ENCODE assay signal across 8 mouse cellular contexts in the genomic region with DNA sequence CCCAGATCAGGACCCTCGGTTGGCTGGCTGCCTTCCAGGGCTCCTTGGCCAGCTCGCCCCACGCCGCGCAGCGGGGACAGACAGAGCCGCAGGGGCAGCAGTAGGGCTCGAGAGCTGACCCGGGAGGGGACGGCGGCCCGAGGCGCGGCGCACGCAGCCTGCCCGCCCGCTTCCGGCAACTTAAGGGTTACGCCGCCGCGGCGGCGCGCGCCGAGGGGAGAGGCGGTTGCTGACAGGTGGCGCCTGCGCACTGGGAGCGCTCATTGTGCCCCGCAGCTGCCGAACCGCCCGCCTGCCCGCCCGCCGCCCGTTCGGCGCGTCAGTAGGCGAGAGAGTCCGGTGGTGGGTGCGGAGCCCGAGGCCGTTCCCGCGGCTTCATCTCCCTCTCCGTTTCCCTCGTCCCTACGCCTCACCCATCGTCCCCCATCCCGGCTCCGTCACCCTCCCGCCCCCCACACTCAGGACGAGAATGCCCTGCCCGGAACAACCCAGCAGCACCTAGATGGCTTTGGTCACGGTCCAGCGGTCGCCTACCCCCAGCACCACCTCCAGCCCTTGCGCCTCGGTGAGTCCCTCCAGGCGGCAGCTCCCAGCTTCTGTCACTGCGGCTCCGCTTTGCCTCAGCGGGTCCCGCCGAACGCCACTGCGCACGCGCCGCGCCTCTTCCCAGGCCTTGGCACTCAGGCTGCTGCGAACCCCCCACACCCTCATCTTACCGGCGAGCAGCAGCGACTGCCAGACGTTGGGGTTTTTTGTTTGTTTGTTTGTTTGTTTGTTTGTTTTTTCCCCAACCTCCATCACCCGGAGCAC. TPM values are rescaled to one million over a fixed set of nuclear protein-coding genes. Genes with fewer than 3 reads are reported as not detected.
A peak's percentile ranks its signal among the peaks of the same experiment; 100 is the strongest.
DNase-seq lines count a peak whose midpoint lies in the region; ATAC-seq and TF ChIP-seq lines count a peak whose summit lies in the region.

A gene (plus strand): TSS at position 337 of the 810 bp plus-strand sequence.

- no peak for TF ChIP-seq CTCF in bone marrow macrophage, adult 2 months (IDR thresholded peaks at IDR 0.05; ENCODE audit: low read depth, low read length)

- peak; percentile 82 to 84 for DNase-seq in B cell, adult 2 months
- DNase-seq in heart, adult 9 months (ENCODE audit: low spot score in 2 of 2): peak; percentile 73 to 76
- DNase-seq in kidney, adult 9 months: peak; percentile 81
- DNase-seq in limb, embryonic 14.5 days (ENCODE audit: low spot score): peak; percentile 87
- DNase-seq in spleen, postnatal 10 days (ENCODE audit: low spot score in 2 of 2): peak; percentile 83 to 91

- under 1% methylated on average over 71 of the region's 82 CpGs for WGBS in embryonic facial prominence, embryonic 15.5 days
- WGBS in limb, embryonic 14.5 days: under 1% methylated on average over 38 of the region's 82 CpGs
- under 1% methylated on average over 61 of the region's 82 CpGs for WGBS in midbrain, embryonic 16.5 days

- no peak for TF ChIP-seq POLR2A in bone marrow macrophage, adult 2 months (IDR thresholded peaks at IDR 0.05; ENCODE audit: borderline replicate concordance, low read depth, low read length)
- TF ChIP-seq POLR2A in limb, embryonic 14.5 days (IDR thresholded peaks at IDR 0.05; ENCODE audit: borderline replicate concordance, extremely low read depth, insufficient read depth, insufficient read length): 0 out of 2 replicates have a peak, but pooled peaks have one; percentile 17

- H3K9ac ChIP-seq in embryonic facial prominence, embryonic 15.5 days: peak within 1 kb of the TSS; percentile 81
- H3K9ac ChIP-seq in limb, embryonic 14.5 days (ENCODE audit: low read depth, low read length, severe bottlenecking): peak within 1 kb of the TSS; percentile 89
- H3K9ac ChIP-seq in midbrain, embryonic 16.5 days (ENCODE audit: low read depth, low read length): peak within 1 kb of the TSS; percentile 99

- peak within 1 kb of the TSS; percentile 48 for H3K27ac ChIP-seq in bone marrow macrophage, adult 2 months (ENCODE audit: insufficient read depth, low read depth, low read length)
- peak within 1 kb of the TSS; percentile 88 for H3K27ac ChIP-seq in embryonic facial prominence, embryonic 15.5 days (replicated peaks)
- peak within 1 kb of the TSS; percentile 84 for H3K27ac ChIP-seq in limb, embryonic 14.5 days (replicated peaks; ENCODE audit: low read depth, low read length)
- peak within 1 kb of the TSS; percentile 99 for H3K27ac ChIP-seq in midbrain, embryonic 16.5 days (ENCODE audit: low read length)

- peaks cover 11% of the 10 kb centered on the region for H3K4me1 ChIP-seq in bone marrow macrophage, adult 2 months (ENCODE audit: control insufficient read depth, insufficient read depth, low read length)
- peaks cover 4% of the 10 kb centered on the region; the same call in 1 of the 2 replicates for H3K4me1 ChIP-seq in embryonic facial prominence, embryonic 15.5 days
- peaks cover 5% of the 10 kb centered on the region for H3K4me1 ChIP-seq in limb, embryonic 14.5 days (ENCODE audit: control insufficient read depth, insufficient read depth, low read length)
- peaks cover 29% of the 10 kb centered on the region for H3K4me1 ChIP-seq in midbrain, embryonic 16.5 days (ENCODE audit: control insufficient read depth, insufficient read depth, low read length)

- no peaks in the 10 kb centered on the region for H3K27me3 ChIP-seq in embryonic facial prominence, embryonic 15.5 days
- H3K27me3 ChIP-seq in limb, embryonic 14.5 days (ENCODE audit: control insufficient read depth, insufficient read depth, low read length): no peaks in the 10 kb centered on the region
- no peaks in the 10 kb centered on the region for H3K27me3 ChIP-seq in midbrain, embryonic 16.5 days (ENCODE audit: control insufficient read depth, insufficient read depth, low read depth, low read length)

- peak; percentile 85 for ATAC-seq in embryonic facial prominence, embryonic 15.5 days (ENCODE audit: insufficient number of reproducible peaks, low FRiP score, low TSS enrichment, low read depth)
- ATAC-seq in limb, embryonic 14.5 days (ENCODE audit: low FRiP score, low read depth): peak; percentile 89
- peak; percentile 93 for ATAC-seq in midbrain, embryonic 16.5 days

- H3K4me3 ChIP-seq in bone marrow macrophage, adult 2 months (ENCODE audit: insufficient read depth, low read length): peak within 1 kb of the TSS; percentile 88
- peak within 1 kb of the TSS; percentile 86 for H3K4me3 ChIP-seq in embryonic facial prominence, embryonic 15.5 days (replicated peaks)
- peak within 1 kb of the TSS; percentile 94 for H3K4me3 ChIP-seq in limb, embryonic 14.5 days (replicated peaks; ENCODE audit: low read length)
- peak within 1 kb of the TSS; percentile 87 for H3K4me3 ChIP-seq in midbrain, embryonic 16.5 days (ENCODE audit: low read depth, low read length)

- H3K36me3 ChIP-seq in embryonic facial prominence, embryonic 15.5 days: no peaks in the 10 kb centered on the region
- no peaks in the 10 kb centered on the region for H3K36me3 ChIP-seq in limb, embryonic 14.5 days (ENCODE audit: control insufficient read depth, insufficient read depth, low read length)
- no peaks in the 10 kb centered on the region for H3K36me3 ChIP-seq in midbrain, embryonic 16.5 days (ENCODE audit: control insufficient read depth, insufficient read depth, low read length)

- H3K9me3 ChIP-seq in embryonic facial prominence, embryonic 15.5 days (replicated peaks): no peaks in the 10 kb centered on the region
- no peaks in the 10 kb centered on the region for H3K9me3 ChIP-seq in limb, embryonic 14.5 days (ENCODE audit: control insufficient read depth, low read length)
- H3K9me3 ChIP-seq in midbrain, embryonic 16.5 days (replicated peaks; ENCODE audit: control insufficient read depth, low read length, poor library complexity, severe bottlenecking): no peaks in the 10 kb centered on the region

- peak within 1 kb of the TSS; percentile 80 for H3K4me2 ChIP-seq in embryonic facial prominence, embryonic 15.5 days (replicated peaks)
- H3K4me2 ChIP-seq in limb, embryonic 14.5 days (replicated peaks; ENCODE audit: low read depth, low read length, severe bottlenecking): peak within 1 kb of the TSS; percentile 90
- peak within 1 kb of the TSS; percentile 92 for H3K4me2 ChIP-seq in midbrain, embryonic 16.5 days (ENCODE audit: low read length)

RNA-seq across cellular contexts. Expression of the gene that starts here (rescaled TPM):
- polyA plus RNA-seq in bone marrow macrophage, adult 2 months (2012; ENCODE audit: insufficient read depth, insufficient read length, missing spikeins): 24.6 and 26.8 TPM in 2 replicates
- 8.2 and 9.5 TPM in 2 replicates for polyA plus RNA-seq in embryonic facial prominence, embryonic 15.5 days (2015; fragmentation: Nextera tagmentation; extraction: Ambion mirVana)
- 7.7 and 8.2 TPM in 2 replicates for polyA plus RNA-seq in limb, embryonic 14.5 days (2012; rRNA removed)
- 10.0 TPM in 2 replicates for polyA plus RNA-seq in limb, embryonic 14.5 days (2014; fragmentation: Nextera tagmentation; extraction: Ambion mirVana)
- polyA plus RNA-seq in midbrain, embryonic 16.5 days (2015; fragmentation: Nextera tagmentation; extraction: Ambion mirVana): 20.2 and 21.2 TPM in 2 replicates

Comparison
In these comparisons a context has a peak if more than half of its experiments do, and no peak if none do; other contexts are left out.
1. Peak in every context shown above with its lines: DNase-seq, ATAC-seq, H3K4me3 ChIP-seq and H3K27ac ChIP-seq.
2. H3K27ac ChIP-seq: peak in every context shown above with its lines; median percentile 99 in midbrain, embryonic 16.5 days; 88 in embryonic facial prominence, embryonic 15.5 days; 84 in limb, embryonic 14.5 days; 48 in bone marrow macrophage, adult 2 months.